Mouse (Mus musculus) neural tube, embryonic 11.5 days (tissue): ENCODE measurements around the gene Tmem91. TPM values are rescaled to one million over a fixed set of nuclear protein-coding genes. Genes with fewer than 3 reads are reported as not detected.

Experiments
- ATAC-seq: fragments of 200-750 bp; cut with Nextera tagmentation; 2 replicates; pipeline ENCODE4 v1.8.0; 2017; ENCODE audit warnings: moderate number of reproducible peaks, mild to moderate bottlenecking, moderate TSS enrichment, moderate library complexity; ENCODE audit not compliant: insufficient read depth, low FRiP score, low TSS enrichment
- DNase-seq: peaks from one replicate; pipeline ENCODE4 v3.0.0-alpha.2; 2015; ENCODE audit warnings: low spot score
- H3K27ac ChIP-seq: fragments of 300-500 bp; sonication (generic); 2 replicates; pipeline ENCODE4 v1.5.1; 2014; ENCODE audit warnings: low read depth, mild to moderate bottlenecking, low read length
- H3K27me3 ChIP-seq: fragments of 300-500 bp; sonication (generic); 2 replicates; pipeline ENCODE4 v1.6.1; 2014; ENCODE audit warnings: mild to moderate bottlenecking, low read length, mixed read lengths; ENCODE audit not compliant: control insufficient read depth, insufficient read depth
- H3K36me3 ChIP-seq: fragments of 300-500 bp; sonication (generic); 2 replicates; pipeline ENCODE4 v1.6.1; 2014; ENCODE audit warnings: mild to moderate bottlenecking, low read length, moderate library complexity, mixed read lengths; ENCODE audit not compliant: control insufficient read depth, insufficient read depth
- H3K4me1 ChIP-seq: fragments of 300-500 bp; sonication (generic); 2 replicates; pipeline ENCODE4 v1.6.1; 2014; ENCODE audit warnings: low read length, mixed read lengths; ENCODE audit not compliant: control insufficient read depth, insufficient read depth
- H3K4me2 ChIP-seq: fragments of 300-500 bp; sonication (generic); 2 replicates; pipeline ENCODE4 v1.6.1; 2014; ENCODE audit warnings: low read depth, mild to moderate bottlenecking, moderate library complexity
- H3K4me3 ChIP-seq: fragments of 300-500 bp; sonication (generic); 2 replicates; pipeline ENCODE4 v1.5.1; 2014; ENCODE audit warnings: low read depth, low read length
- H3K9ac ChIP-seq: fragments of 300-500 bp; sonication (generic); 2 replicates; pipeline ENCODE4 v1.6.1; 2014; ENCODE audit warnings: mild to moderate bottlenecking, low read length
- H3K9me3 ChIP-seq: fragments of 300-500 bp; sonication (generic); 2 replicates; pipeline ENCODE4 v1.6.1; 2016; ENCODE audit warnings: low read length; ENCODE audit not compliant: control insufficient read depth
- WGBS: fragments of 180-500 bp; shearing (Covaris S2); extraction: QIAGEN DNeasy Blood & Tissue Kit; methylation state at CpG from one replicate; pipeline ENCODE4 v1.1.7; 2014; 5-methylcytosine and 5-hydroxymethylcytosine counted together
- polyA plus RNA-seq: library from polyadenylated mRNA; unstranded; fragments of >200 nt; fragmentation: Nextera tagmentation; extraction: Ambion mirVana; gene quantifications from 2 replicates; pipeline ENCODE4 v1.2.1, GENCODE M21; 2014

Gene Tmem91
- polyA plus RNA-seq, 1 experiment from 2014 or later, result 1.7 TPM

GRCm38 (mm10) chr7:25712801-25713200 lies 37.8 kb upstream of the Tmem91 start:
- no peak for ATAC-seq
- 91% methylated on average over 9 of the region's 9 CpGs for WGBS
- peaks cover 17% of the 10 kb centered on the region for H3K36me3 ChIP-seq

GRCm38 (mm10) chr7:25711731-25712197 lies 36.8 kb upstream of the Tmem91 start:
- Histone ChIP-seq H3K4me3 (no peak overlapping the region), H3K4me1 (peaks cover 20% of the 10 kb centered on the region), H3K9ac (peak overlapping the region; percentile 14; the same call in 1 of the 2 replicates), H3K36me3 (peaks cover 17% of the 10 kb centered on the region), H3K27ac (0 out of 2 replicates have a peak overlapping the region, but pooled peaks have one; percentile 14), H3K27me3 (no peaks in the 10 kb centered on the region), H3K4me2 (no peak overlapping the region), H3K9me3 (no peaks in the 10 kb centered on the region)
- DNase-seq (peak; percentile 55), ATAC-seq (peak; percentile 48; the same call in 1 of the 2 replicates)
- WGBS, result 21% methylated on average over 7 of the region's 7 CpGs

More at GRCm38 (mm10) chr7:25712801-25713200, 37.8 kb upstream of the Tmem91 start:
- Histone ChIP-seq H3K4me2 (no peak overlapping the region), H3K27ac (no peak overlapping the region), H3K4me1 (peaks cover 20% of the 10 kb centered on the region), H3K27me3 (no peaks in the 10 kb centered on the region), H3K4me3 (no peak overlapping the region), H3K9me3 (no peaks in the 10 kb centered on the region), H3K9ac (no peak overlapping the region)
- no peak for DNase-seq

GRCm38 (mm10) chr7:25711165-25711564 lies 36.2 kb upstream of the Tmem91 start:
- no peaks in the 10 kb centered on the region for H3K9me3 ChIP-seq
- DNase-seq, result no peak
- no peak overlapping the region for H3K27ac ChIP-seq
- no peak overlapping the region for H3K9ac ChIP-seq
- H3K4me1 ChIP-seq, result peaks cover 20% of the 10 kb centered on the region
- ATAC-seq, result no peak
- H3K4me3 ChIP-seq, result no peak overlapping the region
- H3K27me3 ChIP-seq, result no peaks in the 10 kb centered on the region
- peaks cover 17% of the 10 kb centered on the region for H3K36me3 ChIP-seq
- no peak overlapping the region for H3K4me2 ChIP-seq
- 68% methylated on average over 5 of the region's 5 CpGs for WGBS

- Histone ChIP-seq H3K9me3 (no peaks in the 10 kb centered on the region), H3K36me3 (peaks cover 13% of the 10 kb centered on the region), H3K4me2 (no peak overlapping the region), H3K4me1 (peaks cover 20% of the 10 kb centered on the region), H3K4me3 (no peak overlapping the region), H3K27ac (no peak overlapping the region), H3K27me3 (no peaks in the 10 kb centered on the region), H3K9ac (peak overlapping the region; percentile 42; the same call in 1 of the 2 replicates)
- 14% methylated on average over 5 of the region's 7 CpGs for WGBS
- DNase-seq (no peak), ATAC-seq (peak; percentile 18; the same call in 1 of the 2 replicates)
Measured at GRCm38 (mm10) chr7:25710519-25711130, 35.7 kb upstream of the Tmem91 start.

- Histone ChIP-seq H3K9ac (peak overlapping the region; percentile 42), H3K36me3 (peaks cover 6% of the 10 kb centered on the region), H3K4me2 (no peak overlapping the region), H3K27ac (no peak overlapping the region), H3K9me3 (no peaks in the 10 kb centered on the region), H3K4me1 (peaks cover 20% of the 10 kb centered on the region), H3K27me3 (no peaks in the 10 kb centered on the region), H3K4me3 (no peak overlapping the region)
- ATAC-seq (0 out of 2 replicates have a peak, but pooled peaks have one; percentile 6), DNase-seq (no peak)
- WGBS, result 13% methylated on average over 12 of the region's 12 CpGs
Measured at GRCm38 (mm10) chr7:25709961-25710360, 35.0 kb upstream of the Tmem91 start.

GRCm38 (mm10) chr7:25707581-25708292 lies 32.8 kb upstream of the Tmem91 start:
- ATAC-seq, result no peak
- WGBS, result 64% methylated on average over 15 of the region's 15 CpGs
- H3K4me3 ChIP-seq, result no peak overlapping the region
- H3K9ac ChIP-seq, result 0 out of 2 replicates have a peak overlapping the region, but pooled peaks have one; percentile 22
- H3K36me3 ChIP-seq, result peaks cover under 1% of the 10 kb centered on the region
- H3K9me3 ChIP-seq, result no peaks in the 10 kb centered on the region
- H3K4me2 ChIP-seq, result no peak overlapping the region; the same call in 1 of the 2 replicates
- DNase-seq, result no peak
- H3K27me3 ChIP-seq, result no peaks in the 10 kb centered on the region
- peaks cover 22% of the 10 kb centered on the region for H3K4me1 ChIP-seq
- peak overlapping the region; percentile 34; the same call in 1 of the 2 replicates for H3K27ac ChIP-seq

GRCm38 (mm10) chr7:25706578-25707170 lies 31.7 kb upstream of the Tmem91 start:
- H3K4me2 ChIP-seq, result no peak overlapping the region
- no peaks in the 10 kb centered on the region for H3K27me3 ChIP-seq
- DNase-seq (no peak), ATAC-seq (no peak)
- peaks cover 17% of the 10 kb centered on the region for H3K4me1 ChIP-seq
- H3K9ac ChIP-seq, result no peak overlapping the region
- H3K4me3 ChIP-seq, result no peak overlapping the region
- H3K9me3 ChIP-seq, result no peaks in the 10 kb centered on the region
- WGBS, result 62% methylated on average over 7 of the region's 7 CpGs
- no peak overlapping the region for H3K27ac ChIP-seq
- no peaks in the 10 kb centered on the region for H3K36me3 ChIP-seq

- Histone ChIP-seq H3K36me3 (no peaks in the 10 kb centered on the region), H3K9me3 (no peaks in the 10 kb centered on the region), H3K4me3 (no peak overlapping the region), H3K4me2 (no peak overlapping the region), H3K27ac (no peak overlapping the region), H3K27me3 (no peaks in the 10 kb centered on the region), H3K4me1 (peaks cover 11% of the 10 kb centered on the region), H3K9ac (no peak overlapping the region)
- 75% methylated on average over 6 of the region's 6 CpGs for WGBS
- no peak for DNase-seq
- no peak for ATAC-seq
Measured at GRCm38 (mm10) chr7:25705801-25706251, 30.9 kb upstream of the Tmem91 start.
